Mouse (Mus musculus) liver, embryonic 11.5 days (tissue): ENCODE measurements around the gene Pacsin2. TPM values are rescaled to one million over a fixed set of nuclear protein-coding genes. Genes with fewer than 3 reads are reported as not detected.
A peak's percentile ranks its signal among the peaks of the same experiment; 100 is the strongest.

Experiments
- ATAC-seq: fragments of 200-750 bp; cut with Nextera tagmentation; replicated peaks from 2 replicates; pipeline ENCODE4 v1.8.0; 2017; ENCODE audit warnings: moderate number of reproducible peaks, mild to moderate bottlenecking, moderate TSS enrichment, moderate library complexity; ENCODE audit not compliant: low FRiP score
- DNase-seq: peaks from one replicate; pipeline ENCODE4 v3.0.0-alpha.2; 2017; ENCODE audit warnings: low spot score
- H3K27ac ChIP-seq: fragments of 300-500 bp; sonication (generic); 2 replicates; pipeline ENCODE4 v1.5.1; 2014; ENCODE audit warnings: mild to moderate bottlenecking, low read depth, low read length, control low read depth
- H3K27me3 ChIP-seq: fragments of 300-500 bp; sonication (generic); replicated peaks from 2 replicates; pipeline ENCODE4 v1.6.1; 2014; ENCODE audit warnings: low read length, mixed read lengths; ENCODE audit not compliant: control insufficient read depth, insufficient read depth
- H3K36me3 ChIP-seq: fragments of 300-500 bp; sonication (generic); 2 replicates; pipeline ENCODE4 v1.6.1; 2014; ENCODE audit warnings: mild to moderate bottlenecking, low read length, moderate library complexity, mixed read lengths; ENCODE audit not compliant: control insufficient read depth, insufficient read depth
- H3K4me1 ChIP-seq: fragments of 300-500 bp; sonication (generic); replicated peaks from 2 replicates; pipeline ENCODE4 v1.6.1; 2014; ENCODE audit warnings: low read length, mixed read lengths; ENCODE audit not compliant: control insufficient read depth, insufficient read depth
- H3K4me2 ChIP-seq: fragments of 300-500 bp; sonication (generic); 2 replicates; pipeline ENCODE4 v1.6.1; 2014; ENCODE audit warnings: mild to moderate bottlenecking, control low read depth, moderate library complexity
- H3K4me3 ChIP-seq: fragments of 300-500 bp; sonication (generic); 2 replicates; pipeline ENCODE4 v1.5.1; 2014; ENCODE audit warnings: low read depth, low read length, control low read depth
- H3K9ac ChIP-seq: fragments of 300-500 bp; sonication (generic); 2 replicates; pipeline ENCODE4 v1.6.1; 2014; ENCODE audit warnings: low read depth, low read length, control low read depth
- H3K9me3 ChIP-seq: fragments of 300-500 bp; sonication (generic); 2 replicates; pipeline ENCODE4 v1.6.1; 2016; ENCODE audit warnings: low read length, inconsistent platforms, mixed read lengths; ENCODE audit not compliant: control insufficient read depth
- WGBS: fragments of 180-500 bp; shearing (Covaris S2); extraction: QIAGEN DNeasy Blood & Tissue Kit; methylation state at CpG from one replicate; pipeline ENCODE4 v1.1.7; 2014; 5-methylcytosine and 5-hydroxymethylcytosine counted together
- polyA plus RNA-seq: library from polyadenylated mRNA; unstranded; fragments of >200 nt; fragmentation: Nextera tagmentation; extraction: Ambion mirVana; gene quantifications from 2 replicates; pipeline ENCODE4 v1.2.1, GENCODE M21; 2014

The Pacsin2 gene
- polyA plus RNA-seq, 1 experiment from 2014 or later: 82.9 TPM

GRCm38 (mm10) chr15:83451621-83452210 lies 12.7 kb downstream of the Pacsin2 start:
- Histone ChIP-seq H3K27me3 (no peaks in the 10 kb centered on the region), H3K36me3 (no peaks in the 10 kb centered on the region), H3K9me3 (no peaks in the 10 kb centered on the region), H3K27ac (peak overlapping the region; percentile 9; the same call in 1 of the 2 replicates), H3K9ac (no peak overlapping the region), H3K4me3 (no peak overlapping the region), H3K4me2 (no peak overlapping the region), H3K4me1 (peaks cover 48% of the 10 kb centered on the region)
- no peak; the same call in 1 of the 2 replicates for ATAC-seq
- 57% methylated on average over 7 of the region's 7 CpGs for WGBS
- no peak for DNase-seq

GRCm38 (mm10) chr15:83450007-83450406 lies 14.4 kb downstream of the Pacsin2 start:
- no peak overlapping the region for H3K27ac ChIP-seq
- H3K4me3 ChIP-seq: no peak overlapping the region
- 94% methylated on average over 2 of the region's 2 CpGs for WGBS

GRCm38 (mm10) chr15:83448646-83449045 lies 15.8 kb downstream of the Pacsin2 start:
- ATAC-seq: no peak
- Histone ChIP-seq H3K4me2 (no peak overlapping the region), H3K36me3 (no peaks in the 10 kb centered on the region), H3K4me1 (peaks cover 63% of the 10 kb centered on the region), H3K4me3 (no peak overlapping the region), H3K9me3 (no peaks in the 10 kb centered on the region), H3K27me3 (no peaks in the 10 kb centered on the region), H3K9ac (no peak overlapping the region), H3K27ac (no peak overlapping the region)
- 81% methylated on average over 5 of the region's 5 CpGs for WGBS
- DNase-seq: no peak

More at GRCm38 (mm10) chr15:83450007-83450406, 14.4 kb downstream of the Pacsin2 start:
- Histone ChIP-seq H3K27me3 (no peaks in the 10 kb centered on the region), H3K4me2 (no peak overlapping the region), H3K9ac (no peak overlapping the region), H3K4me1 (peaks cover 57% of the 10 kb centered on the region), H3K9me3 (no peaks in the 10 kb centered on the region), H3K36me3 (no peaks in the 10 kb centered on the region)
- ATAC-seq: no peak
- DNase-seq: no peak

DNA sequence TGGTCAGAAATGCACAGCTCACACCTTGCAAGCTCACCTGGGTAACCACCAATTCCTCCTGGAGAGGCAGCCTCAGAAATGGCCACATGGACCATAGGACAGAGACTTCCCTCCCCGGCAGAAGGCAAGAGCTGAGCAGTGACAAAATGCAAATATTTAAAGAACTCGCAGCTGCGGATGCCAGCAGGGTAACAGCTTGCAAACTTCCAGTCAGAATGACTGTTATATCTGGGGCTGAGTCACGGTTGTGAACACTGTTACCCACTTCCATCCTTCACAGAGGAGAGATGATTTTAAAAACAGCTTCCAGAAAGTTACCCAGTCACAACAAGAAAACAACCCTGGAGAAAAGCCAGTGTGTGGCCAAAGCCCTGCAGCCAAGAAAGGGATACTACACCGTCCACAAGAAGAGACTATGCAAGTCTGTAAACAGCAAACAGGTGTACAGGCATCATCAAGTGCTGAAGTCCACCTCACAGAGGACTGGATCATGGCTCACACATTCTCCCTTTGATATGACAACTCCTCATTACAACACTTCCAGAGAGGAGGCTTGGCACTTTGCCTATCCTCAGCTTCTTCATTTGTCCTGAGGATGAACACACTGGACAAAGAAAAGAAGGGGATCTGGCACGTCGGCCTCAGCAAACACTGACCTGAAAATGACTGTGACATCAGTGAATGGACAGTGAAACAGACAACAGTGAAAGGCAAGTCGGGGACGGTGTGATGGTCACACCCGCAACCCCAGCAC lies 16.4 kb downstream of the Pacsin2 start:
- DNase-seq: no peak
- Histone ChIP-seq H3K27me3 (no peaks in the 10 kb centered on the region), H3K4me3 (no peak overlapping the region), H3K9ac (no peak overlapping the region), H3K4me1 (peaks cover 68% of the 10 kb centered on the region), H3K9me3 (no peaks in the 10 kb centered on the region), H3K4me2 (peak overlapping the region; percentile 33; the same call in 1 of the 2 replicates), H3K36me3 (no peaks in the 10 kb centered on the region), H3K27ac (no peak overlapping the region)
- no peak for ATAC-seq
- 59% methylated on average over 10 of the region's 10 CpGs for WGBS

- ATAC-seq (peak; percentile 12; the same call in 1 of the 2 replicates), DNase-seq (no peak)
- Histone ChIP-seq H3K4me3 (no peak overlapping the region), H3K27me3 (no peaks in the 10 kb centered on the region), H3K4me2 (no peak overlapping the region), H3K4me1 (peaks cover 58% of the 10 kb centered on the region), H3K36me3 (no peaks in the 10 kb centered on the region), H3K9ac (no peak overlapping the region), H3K9me3 (no peaks in the 10 kb centered on the region), H3K27ac (no peak overlapping the region; the same call in 1 of the 2 replicates)
- WGBS: 73% methylated on average over 2 of the region's 2 CpGs
Measured at GRCm38 (mm10) chr15:83445908-83446307, 18.5 kb downstream of the Pacsin2 start.

DNA sequence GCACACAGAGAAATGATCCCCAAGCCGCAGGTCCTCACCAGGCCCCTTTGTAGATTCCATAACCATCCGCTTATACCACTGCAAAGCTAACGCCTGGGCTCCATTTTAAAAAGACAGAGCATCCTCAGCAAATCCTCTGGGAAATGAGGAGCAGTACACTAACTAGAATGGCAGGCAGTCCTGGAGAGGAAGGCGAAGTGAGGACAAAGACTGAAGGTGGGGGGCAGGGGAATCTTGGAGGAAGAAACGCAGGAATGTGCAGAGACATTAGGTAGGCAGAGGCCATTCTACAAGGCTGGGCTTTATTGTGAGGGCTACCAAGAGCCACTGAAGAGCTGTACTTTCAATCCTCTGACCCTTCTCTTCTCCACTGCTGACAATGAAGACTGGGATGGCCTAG lies 19.0 kb downstream of the Pacsin2 start:
- no peak for DNase-seq
- Histone ChIP-seq H3K36me3 (no peaks in the 10 kb centered on the region), H3K27me3 (no peaks in the 10 kb centered on the region), H3K9ac (no peak overlapping the region), H3K4me1 (peaks cover 60% of the 10 kb centered on the region), H3K9me3 (no peaks in the 10 kb centered on the region), H3K4me3 (no peak overlapping the region), H3K4me2 (no peak overlapping the region), H3K27ac (no peak overlapping the region; the same call in 1 of the 2 replicates)
- ATAC-seq: no peak
- WGBS: 81% methylated on average over 5 of the region's 5 CpGs

- 59% methylated on average over 6 of the region's 6 CpGs for WGBS
- Histone ChIP-seq H3K9me3 (no peaks in the 10 kb centered on the region), H3K9ac (no peak overlapping the region), H3K4me2 (peak overlapping the region; percentile 10; the same call in 1 of the 2 replicates), H3K27ac (no peak overlapping the region), H3K36me3 (no peaks in the 10 kb centered on the region), H3K4me3 (no peak overlapping the region), H3K27me3 (no peaks in the 10 kb centered on the region), H3K4me1 (peaks cover 60% of the 10 kb centered on the region)
- no peak for DNase-seq
- no peak for ATAC-seq
Measured at GRCm38 (mm10) chr15:83444425-83444824, 20.0 kb downstream of the Pacsin2 start.

- DNase-seq (no peak), ATAC-seq (no peak)
- H3K36me3 ChIP-seq: no peaks in the 10 kb centered on the region
- peaks cover 50% of the 10 kb centered on the region for H3K4me1 ChIP-seq
- no peaks in the 10 kb centered on the region for H3K27me3 ChIP-seq
- H3K27ac ChIP-seq: no peak overlapping the region
- no peak overlapping the region for H3K4me2 ChIP-seq
- H3K4me3 ChIP-seq: no peak overlapping the region
- no peaks in the 10 kb centered on the region for H3K9me3 ChIP-seq
- H3K9ac ChIP-seq: no peak overlapping the region
- 75% methylated on average over 4 of the region's 4 CpGs for WGBS
Measured at GRCm38 (mm10) chr15:83442495-83443037, 21.8 kb downstream of the Pacsin2 start.
